Mouse (Mus musculus): ENCODE measurements at regions not wholly inside any gene's neighbourhood (a gene's known extent, or its start where the extent isn't known, plus 50 kb on each side); places are given as distances from the start of the nearest gene placed in this dataset.

DNA sequence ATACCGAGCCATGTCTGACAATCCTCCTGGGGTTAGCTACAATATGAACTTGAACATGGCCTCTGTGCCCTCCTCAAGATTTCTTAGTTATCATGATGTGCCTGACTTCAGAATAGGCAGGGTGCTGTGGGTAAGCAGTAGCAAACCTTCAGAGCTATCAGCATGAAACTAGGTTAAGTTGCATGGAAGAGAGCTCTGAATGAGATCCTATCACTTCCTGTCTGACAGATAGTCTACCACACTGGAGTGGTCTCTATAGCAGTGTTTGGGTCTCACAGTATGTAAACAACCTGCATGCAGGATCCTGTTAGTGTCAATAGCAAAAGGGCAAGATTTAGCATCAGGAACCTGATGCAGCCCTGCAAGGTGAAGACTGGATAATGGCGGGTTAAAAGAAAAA is 1092.3 kb downstream of the Gsdmc2 start:
- Histone ChIP-seq H3K36me3 (replicated peaks in 1 of 2; ENCODE audit: control insufficient read depth in 1 of 2, insufficient read depth in 1 of 2, low read length in 1 of 2) (no peaks in the 10 kb centered on the region), H3K9ac (ENCODE audit: insufficient read depth, low read depth) (no peak overlapping the region), H3K27ac (ENCODE audit: insufficient read depth, low read depth) (no peak overlapping the region), H3K4me3 (replicated peaks in 1 of 3; ENCODE audit: low read depth in 2 of 3, low read length in 2 of 3, poor library complexity in 1 of 3) (no peak overlapping the region), H3K4me1 (ENCODE audit: control insufficient read depth in 1 of 2, insufficient read depth in 2 of 2) (peaks cover 0 to 6% of the 10 kb centered on the region in 2 experiments; a peak in 1 of 4 replicates), H3K4me2 (ENCODE audit: insufficient read depth, low read depth, poor library complexity, severe bottlenecking) (no peak overlapping the region), H3K9me3 (replicated peaks; ENCODE audit: low read length) (no peaks in the 10 kb centered on the region), H3K27me3 (replicated peaks) (no peaks in the 10 kb centered on the region), H3K79me2 (replicated peaks; ENCODE audit: control insufficient read depth, extremely low read depth, insufficient read depth, poor library complexity, severe bottlenecking) (no peaks in the 10 kb centered on the region)
- DNase-seq (ENCODE audit: extremely low read depth): no peak
- dilution Hi-C loops (cut with MboI; ENCODE audit: extremely low pct_ligation_motif_present, extremely low pct_unique_long_range_greater_than_20kb, low sequenced_read_pairs): no loop called here
- TF ChIP-seq PAX5 (IDR thresholded peaks at IDR 0.05; ENCODE audit: low read length) (no peak), MAX (IDR thresholded peaks at IDR 0.05; ENCODE audit: low read length) (no peak), POLR2AphosphoS2 (IDR thresholded peaks at IDR 0.05; ENCODE audit: low read depth, low read length) (no peak), SIN3A (IDR thresholded peaks at IDR 0.05; ENCODE audit: low read length) (no peak), ELF1 (IDR thresholded peaks at IDR 0.05; ENCODE audit: low read depth, low read length) (no peak), NELFE (IDR thresholded peaks at IDR 0.05; ENCODE audit: low read depth, low read length) (no peak), POLR2A (IDR thresholded peaks at IDR 0.05; ENCODE audit: low read depth, low read length) (no peak), HCFC1 (IDR thresholded peaks at IDR 0.05; ENCODE audit: low read depth, low read length) (no peak), CTCF (conservative IDR thresholded peaks at IDR 0.05 in 1 of 2, IDR thresholded peaks at IDR 0.05 in 1 of 2; ENCODE audit: low read depth in 2 of 2, low read length in 2 of 2) (no peak), USF2 (conservative IDR thresholded peaks at IDR 0.05; ENCODE audit: low read depth, low read length) (no peak)
- in situ Hi-C loops (cut with MboI; ENCODE audit: low pct_ligation_motif_present, low pct_unique_long_range_greater_than_20kb, low sequenced_read_pairs): no loop called here

DNA sequence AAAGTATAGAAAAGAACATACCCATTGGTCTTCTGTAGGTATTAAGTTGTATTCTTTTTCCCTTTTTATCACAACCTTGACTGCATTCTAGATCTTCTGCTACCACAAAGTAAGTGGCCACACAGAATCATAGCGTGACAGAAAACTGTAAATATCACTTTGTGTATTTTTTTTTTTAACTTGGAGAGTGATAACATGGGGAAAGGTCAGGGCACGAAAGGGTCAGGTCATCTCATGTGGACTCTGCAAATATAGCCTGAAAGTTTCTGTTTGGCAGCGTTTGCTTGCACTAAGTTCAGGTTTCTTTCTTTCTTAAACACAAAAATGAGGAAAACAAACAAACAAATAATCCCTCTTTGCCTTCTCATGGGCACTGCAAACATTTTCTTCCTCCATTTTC is 1101.1 kb downstream of the Gsdmc2 start:
- dilution Hi-C loops (cut with MboI; ENCODE audit: extremely low pct_ligation_motif_present, extremely low pct_unique_long_range_greater_than_20kb, low sequenced_read_pairs) (no loop called here), in situ Hi-C loops (cut with MboI; ENCODE audit: low pct_ligation_motif_present, low pct_unique_long_range_greater_than_20kb, low sequenced_read_pairs) (no loop called here)
- no peak overlapping the region for H3K27ac ChIP-seq (ENCODE audit: insufficient read depth, low read depth)
- TF ChIP-seq MAFK (IDR thresholded peaks at IDR 0.05; ENCODE audit: insufficient replicate concordance, low read length) (no peak), USF1 (IDR thresholded peaks at IDR 0.05; ENCODE audit: low read depth, low read length) (no peak), BHLHE40 (IDR thresholded peaks at IDR 0.05; ENCODE audit: low read depth, low read length) (no peak), MAX (IDR thresholded peaks at IDR 0.05; ENCODE audit: low read length) (no peak), E2F4 (IDR thresholded peaks at IDR 0.05; ENCODE audit: insufficient replicate concordance, low read depth, low read length) (no peak), PAX5 (IDR thresholded peaks at IDR 0.05; ENCODE audit: low read length) (no peak), ETS1 (conservative IDR thresholded peaks at IDR 0.05; ENCODE audit: low read depth, low read length) (no peak), CHD2 (IDR thresholded peaks at IDR 0.05; ENCODE audit: low read length) (no peak), TCF12 (IDR thresholded peaks at IDR 0.05; ENCODE audit: low read depth, low read length) (no peak), POLR2AphosphoS2 (IDR thresholded peaks at IDR 0.05; ENCODE audit: low read depth, low read length) (no peak), SMC3 (IDR thresholded peaks at IDR 0.05; ENCODE audit: low read depth, low read length) (no peak), CTCF (conservative IDR thresholded peaks at IDR 0.05 in 1 of 2, IDR thresholded peaks at IDR 0.05 in 1 of 2; ENCODE audit: low read depth in 2 of 2, low read length in 2 of 2) (no peak), NELFE (IDR thresholded peaks at IDR 0.05; ENCODE audit: low read depth, low read length) (no peak), POLR2A (IDR thresholded peaks at IDR 0.05; ENCODE audit: low read depth, low read length) (no peak), RAD21 (IDR thresholded peaks at IDR 0.05; ENCODE audit: low read depth, low read length) (no peak), JUND (conservative IDR thresholded peaks at IDR 0.05; ENCODE audit: low read depth, low read length) (no peak), MEF2A (IDR thresholded peaks at IDR 0.05; ENCODE audit: borderline replicate concordance, low read depth, low read length) (no peak), JUN (IDR thresholded peaks at IDR 0.05; ENCODE audit: insufficient read depth, low read depth, low read length) (no peak), UBTF (IDR thresholded peaks at IDR 0.05; ENCODE audit: low read depth, low read length) (no peak), ZNF384 (IDR thresholded peaks at IDR 0.05; ENCODE audit: low read depth, low read length) (no peak)
- no peak for DNase-seq (ENCODE audit: extremely low read depth)
- no peaks in the 10 kb centered on the region for H3K9me3 ChIP-seq (replicated peaks; ENCODE audit: low read length)
- H3K9ac ChIP-seq (ENCODE audit: insufficient read depth, low read depth): no peak overlapping the region
- no peak overlapping the region for H3K4me3 ChIP-seq (replicated peaks in 1 of 3; ENCODE audit: low read depth in 2 of 3, low read length in 2 of 3, poor library complexity in 1 of 3)
- H3K4me1 ChIP-seq (ENCODE audit: control insufficient read depth in 1 of 2, insufficient read depth in 2 of 2): no peaks in the 10 kb centered on the region
- no peaks in the 10 kb centered on the region for H3K36me3 ChIP-seq (replicated peaks in 1 of 2; ENCODE audit: control insufficient read depth in 1 of 2, insufficient read depth in 1 of 2, low read length in 1 of 2)
- H3K27me3 ChIP-seq (replicated peaks): no peaks in the 10 kb centered on the region
- H3K4me2 ChIP-seq (ENCODE audit: insufficient read depth, low read depth, poor library complexity, severe bottlenecking): no peak overlapping the region
- no peaks in the 10 kb centered on the region for H3K79me2 ChIP-seq (replicated peaks; ENCODE audit: control insufficient read depth, extremely low read depth, insufficient read depth, poor library complexity, severe bottlenecking)
